Mouse (Mus musculus) heart, adult 2 months (tissue): ENCODE results near the gene Parp16. TPM values are rescaled to one million over a fixed set of nuclear protein-coding genes. Genes with fewer than 3 reads are reported as not detected.
"Not testable (repeated sequence)": the region's sequence is repeated elsewhere in the genome, so short reads cannot be mapped to it uniquely, and the experiment has no call there.

ENCODE experiments used
- DNase-seq, 2 experiments: peaks; one replicate each; pipeline ENCODE4 v3.0.0; 2021
- H3K27ac ChIP-seq: fragments of 200-600 bp; 2 replicates; pipeline ENCODE4 v1.8.1; 2022
- H3K27me3 ChIP-seq: fragments of 200-500 bp; 2 replicates; pipeline ENCODE4 v1.6.1; 2012; ENCODE audit warnings: mild to moderate bottlenecking, low read length, inconsistent platforms, mixed read lengths; ENCODE audit not compliant: control insufficient read depth, insufficient read depth
- H3K36me3 ChIP-seq: fragments of 200-500 bp; 2 replicates; pipeline ENCODE4 v1.6.1; 2012; ENCODE audit warnings: low read length, inconsistent platforms; ENCODE audit not compliant: control insufficient read depth, insufficient read depth
- H3K4me1 ChIP-seq: fragments of 200-500 bp; 2 replicates; pipeline ENCODE4 v1.6.1; 2011; ENCODE audit warnings: low read length; ENCODE audit not compliant: control insufficient read depth, insufficient read depth
- H3K4me3 ChIP-seq: fragments of 200-600 bp; 2 replicates; pipeline ENCODE4 v1.8.1; 2022
- H3K79me2 ChIP-seq: fragments of 200-500 bp; replicated peaks from 2 replicates; pipeline ENCODE4 v1.6.1; 2012; ENCODE audit warnings: mild to moderate bottlenecking, inconsistent platforms, low read length, moderate library complexity, mixed read lengths; ENCODE audit not compliant: control insufficient read depth, insufficient read depth
- H3K9ac ChIP-seq: fragments of 200-500 bp; 2 replicates; pipeline ENCODE4 v1.6.1; 2012; ENCODE audit warnings: low read depth, mild to moderate bottlenecking, control low read depth, inconsistent platforms, low read length, mixed read lengths
- CTCF ChIP-seq: fragments of 200-600 bp; IDR thresholded peaks from 2 replicates; pipeline ENCODE4 v1.8.1; 2022; ENCODE audit warnings: antibody characterized with exemption, mild to moderate bottlenecking, moderate library complexity
- EP300 ChIP-seq: fragments of 200-500 bp; IDR thresholded peaks from 2 replicates; pipeline ENCODE4 v1.6.1; 2011; ENCODE audit warnings: low read depth, low read length, control low read depth; ENCODE audit not compliant: insufficient read depth
- POLR2A ChIP-seq: fragments of 200-500 bp; IDR thresholded peaks from 2 replicates; pipeline ENCODE4 v1.6.1; 2011; ENCODE audit warnings: mild to moderate bottlenecking, low read depth, low read length, control low read depth; ENCODE audit not compliant: insufficient read depth
- WGBS: fragments of 180-500 bp; shearing (Covaris S2); methylation state at CpG from one replicate; pipeline ENCODE4 v1.1.7; 2018; 5-methylcytosine and 5-hydroxymethylcytosine counted together
- intact Hi-C: fragments of 180-260 bp; cut with DNase I; formaldehyde crosslinking; loops from one replicate; pipeline ENCODE4 v1.15.1; 2025
- polyA plus RNA-seq: library from polyadenylated mRNA; depleted of rRNA; stranded (reverse); fragments of >200 nt; gene quantifications from 2 replicates; pipeline ENCODE4 v1.2.3, GENCODE M21; 2012; rRNA removed
- total RNA-seq, 2 experiments: library from RNA; stranded (reverse); gene quantifications; 2 replicates each; pipeline ENCODE4 v1.2.3; 2021

Parp16 gene
- total and polyA plus RNA-seq, 3 experiments = 2.6 to 3.7 (median 3.1) TPM

DNA sequence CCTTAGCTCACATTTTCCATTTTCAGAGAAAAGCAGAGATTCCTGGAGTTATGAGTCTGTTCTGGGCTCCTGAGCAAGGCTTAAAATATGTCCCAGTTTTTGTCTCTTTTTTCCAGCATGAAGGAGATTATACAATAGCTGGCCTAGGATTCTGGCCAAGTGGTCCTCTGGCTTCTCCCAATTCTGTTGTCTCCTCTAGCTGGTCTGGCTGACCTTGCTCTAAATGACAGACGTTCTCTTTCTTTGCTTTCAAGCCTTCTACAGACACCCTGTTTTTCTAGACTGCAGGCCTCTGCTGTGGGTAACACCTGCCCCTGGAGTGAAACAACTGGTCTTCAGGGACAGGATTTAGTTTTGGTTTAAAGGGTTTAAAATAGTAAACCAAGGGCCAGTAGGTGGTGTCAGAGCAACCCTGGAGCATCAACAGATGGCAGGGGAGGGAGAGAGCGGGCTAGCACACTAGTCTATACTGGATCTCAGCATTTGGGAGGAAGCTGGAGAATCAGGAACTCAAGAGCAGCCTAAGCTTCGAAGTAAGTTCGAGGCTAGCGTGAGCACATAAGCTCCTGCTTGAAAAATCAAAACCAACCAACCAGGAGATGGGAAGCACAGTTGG, 86.5 kb downstream of the Parp16 start:
- peak overlapping the region; percentile 55; the same call in 1 of the 2 replicates for H3K27ac ChIP-seq
- H3K4me3 ChIP-seq = no peak overlapping the region
- DNase-seq = peak in 1 of 2 experiments; percentile 39
- intact Hi-C loops = loop anchor here (1.0 to 5.0 kb wide), 4 partner anchors 22 to 149 kb away; no protein-coding TSS in a partner anchor
- TF ChIP-seq EP300 = 0 out of 2 replicates have a peak, but pooled peaks have one; percentile 9
- peak; percentile 25; the same call in 1 of the 2 replicates for TF ChIP-seq CTCF
- no peak for TF ChIP-seq POLR2A
- H3K36me3 ChIP-seq = no peaks in the 10 kb centered on the region
- no peaks in the 10 kb centered on the region for H3K27me3 ChIP-seq
- no peak overlapping the region for H3K9ac ChIP-seq
- H3K4me1 ChIP-seq = peaks cover 2% of the 10 kb centered on the region; the same call in 1 of the 2 replicates
- H3K79me2 ChIP-seq = no peaks in the 10 kb centered on the region
- WGBS = 61% methylated on average over 5 of the region's 5 CpGs

DNA sequence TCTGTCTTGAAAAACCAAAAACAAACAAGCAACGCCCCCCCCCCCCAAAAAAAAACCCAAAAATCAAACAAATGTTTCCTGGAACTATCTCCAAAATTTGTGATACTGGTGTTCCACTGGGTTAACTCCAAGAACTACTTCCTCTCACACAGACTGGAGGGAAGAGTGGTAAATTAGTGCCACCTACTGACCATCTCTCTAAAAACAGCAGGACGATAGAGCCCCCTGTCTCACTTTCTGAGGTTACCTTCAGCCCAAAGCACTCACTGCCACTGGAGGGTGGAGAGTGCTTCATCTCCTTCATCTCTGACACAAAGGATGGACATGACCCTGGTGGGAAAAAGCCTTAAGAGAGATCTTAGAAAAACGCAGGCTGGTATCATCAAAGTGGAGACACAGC, 88.1 kb downstream of the Parp16 start:
- intact Hi-C loops = loop anchor here (2.0 to 5.0 kb wide), 3 partner anchors 56 to 150 kb away; no protein-coding TSS in a partner anchor

GRCm38 (mm10) chr9:65288252-65288651, 93.1 kb downstream of the Parp16 start:
- 54% methylated on average over 5 of the region's 5 CpGs for WGBS
- intact Hi-C loops, DNase-seq: not testable (repeated sequence)

More for the DNA sequence above, 88.1 kb downstream of the Parp16 start:
- Histone ChIP-seq H3K4me1 (peaks cover 2% of the 10 kb centered on the region; the same call in 1 of the 2 replicates), H3K36me3 (no peaks in the 10 kb centered on the region), H3K9ac (no peak overlapping the region), H3K27ac (no peak overlapping the region), H3K4me3 (no peak overlapping the region), H3K27me3 (no peaks in the 10 kb centered on the region), H3K79me2 (no peaks in the 10 kb centered on the region)
- WGBS = 5% methylated on average over 3 of the region's 3 CpGs
- peak; percentile 70 for TF ChIP-seq CTCF
- TF ChIP-seq EP300 = no peak
- TF ChIP-seq POLR2A = no peak
- DNase-seq = no peak

More at GRCm38 (mm10) chr9:65288252-65288651, 93.1 kb downstream of the Parp16 start:
- H3K27me3 ChIP-seq, H3K9ac ChIP-seq, H3K79me2 ChIP-seq, H3K4me3 ChIP-seq, H3K27ac ChIP-seq, H3K36me3 ChIP-seq, H3K4me1 ChIP-seq: not testable (repeated sequence)

Other genes starting within 250 kb of the Parp16 start
- under 1 TPM; 0.05 to 0.10 TPM for gene Slc24a1, start 243.7 kb upstream of the Parp16 start, total RNA-seq
- 0.02 TPM in 1 of 2 replicates, not detected in the other for gene Slc24a1, start 243.7 kb upstream of the Parp16 start, polyA plus RNA-seq
- 10 to 100 TPM; 14.0 to 15.3 TPM for gene Ints14, start 234.4 kb upstream of the Parp16 start, total RNA-seq
- gene Ints14, start 234.4 kb upstream of the Parp16 start, polyA plus RNA-seq = 11.0 and 20.5 TPM in 2 replicates
- gene Hacd3, start 173.7 kb upstream of the Parp16 start, total RNA-seq = 10 to 100 TPM; 17.6 to 18.9 TPM
- gene Hacd3, start 173.7 kb upstream of the Parp16 start, polyA plus RNA-seq = 11.2 and 18.2 TPM in 2 replicates
- 10 to 100 TPM; 56.6 to 61.0 TPM for gene Dpp8, start 162.9 kb upstream of the Parp16 start, total RNA-seq
- gene Dpp8, start 162.9 kb upstream of the Parp16 start, polyA plus RNA-seq = 42.2 and 83.2 TPM in 2 replicates
- 10 to 100 TPM; 10.2 to 12.4 TPM for gene Igdcc4, start 93.9 kb upstream of the Parp16 start, total RNA-seq
- 7.3 and 12.0 TPM in 2 replicates for gene Igdcc4, start 93.9 kb upstream of the Parp16 start, polyA plus RNA-seq
- under 1 TPM; 0.07 to 0.10 TPM for gene Igdcc3, start 54.2 kb upstream of the Parp16 start, total RNA-seq
- gene Igdcc3, start 54.2 kb upstream of the Parp16 start, polyA plus RNA-seq = 0.12 and 0.16 TPM in 2 replicates
- 1 to 10 TPM; 3.0 to 4.8 TPM for gene Cilp, start 69.8 kb downstream of the Parp16 start, total RNA-seq
- gene Cilp, start 69.8 kb downstream of the Parp16 start, polyA plus RNA-seq = 4.8 and 10.1 TPM in 2 replicates
- gene Clpx, start 98.9 kb downstream of the Parp16 start, total RNA-seq = 100 to 1,000 TPM in 1 of 2 experiments, 10 to 100 TPM in 1; 98.8 to 114 TPM
- gene Clpx, start 98.9 kb downstream of the Parp16 start, polyA plus RNA-seq = 18.0 and 32.2 TPM in 2 replicates
- 10 to 100 TPM; 13.6 to 13.9 TPM for gene Pdcd7, start 150.8 kb downstream of the Parp16 start, total RNA-seq
- 6.6 and 9.7 TPM in 2 replicates for gene Pdcd7, start 150.8 kb downstream of the Parp16 start, polyA plus RNA-seq
- gene Ubap1l, start 165.7 kb downstream of the Parp16 start, total RNA-seq = under 1 TPM in 1 of 2 experiments, not detected in 1; 0.18 TPM
- gene Ubap1l, start 165.7 kb downstream of the Parp16 start, polyA plus RNA-seq = 0.15 and 0.18 TPM in 2 replicates
- gene Kbtbd13, start 196.3 kb downstream of the Parp16 start, total RNA-seq = 1 to 10 TPM; 2.1 to 2.6 TPM
- gene Kbtbd13, start 196.3 kb downstream of the Parp16 start, polyA plus RNA-seq = 2.4 and 4.0 TPM in 2 replicates
- gene Rasl12, start 203.2 kb downstream of the Parp16 start, total RNA-seq = 1 to 10 TPM; 7.2 to 8.3 TPM
- 19.8 and 20.5 TPM in 2 replicates for gene Rasl12, start 203.2 kb downstream of the Parp16 start, polyA plus RNA-seq
- not detected for gene Slc51b, start 227.6 kb downstream of the Parp16 start, total RNA-seq
- not detected in 2 replicates for gene Slc51b, start 227.6 kb downstream of the Parp16 start, polyA plus RNA-seq
- gene Mtfmt, start 240.4 kb downstream of the Parp16 start, total RNA-seq = 1 to 10 TPM; 5.8 to 6.2 TPM
- 5.3 and 9.3 TPM in 2 replicates for gene Mtfmt, start 240.4 kb downstream of the Parp16 start, polyA plus RNA-seq